Mouse (Mus musculus): ENCODE measurements around the gene Arsg.
A peak's percentile ranks its signal among the peaks of the same experiment; 100 is the strongest.

The Arsg gene

DNA sequence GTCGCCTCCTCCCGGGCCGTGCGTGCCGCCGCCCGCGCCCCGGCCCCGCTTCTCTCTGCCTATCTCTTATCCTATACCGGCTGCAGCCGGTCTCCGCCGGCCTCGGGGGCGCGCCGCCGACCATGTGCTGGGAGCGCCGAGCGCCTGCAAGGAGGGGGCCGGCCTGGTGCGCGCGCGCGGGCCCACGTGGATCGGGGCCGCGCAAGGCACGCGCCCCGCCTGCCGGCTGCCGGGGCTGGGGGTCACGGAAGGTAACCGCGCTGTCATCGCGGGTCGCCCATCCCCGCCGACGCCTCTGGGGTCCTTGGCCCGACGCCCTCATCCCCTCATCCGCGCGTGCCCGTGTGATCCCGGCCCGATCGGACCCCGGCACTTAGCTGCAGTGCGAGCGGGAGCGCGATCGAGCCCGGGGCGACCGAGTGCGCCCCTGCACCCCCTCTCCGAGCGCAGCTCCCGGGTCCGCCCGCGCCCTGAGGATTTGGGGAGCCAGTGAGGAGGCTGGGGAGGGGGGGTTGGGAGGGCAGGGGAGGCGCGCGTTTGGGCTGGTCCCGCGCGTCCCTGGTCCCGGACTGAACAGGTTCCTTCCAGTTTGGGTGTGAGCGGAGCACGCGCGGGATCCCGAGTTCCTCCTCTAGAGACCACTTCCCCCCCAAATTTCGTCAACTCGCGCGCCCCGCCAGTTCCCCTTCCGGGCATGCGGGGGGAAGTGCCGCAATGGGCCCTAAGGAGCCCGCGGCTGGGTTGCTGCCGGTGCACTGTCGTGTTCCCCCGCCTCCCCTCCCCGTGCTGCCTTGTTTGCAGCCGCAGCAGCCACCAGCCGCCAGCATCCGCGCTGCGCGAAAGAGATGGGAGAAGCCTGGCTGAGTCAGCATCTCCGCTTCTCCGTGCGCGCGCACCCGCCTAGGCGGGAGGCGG is at the start of gene Arsg, which contains the start of gene Slc16a6:
Gene Arsg (plus strand): TSS at position 204 of the 915 bp plus-strand sequence.
Gene Slc16a6 (minus strand): TSS at position 428 of the 915 bp plus-strand sequence.
- peak; percentile 88 for DNase-seq (ENCODE audit: low spot score)

DNA sequence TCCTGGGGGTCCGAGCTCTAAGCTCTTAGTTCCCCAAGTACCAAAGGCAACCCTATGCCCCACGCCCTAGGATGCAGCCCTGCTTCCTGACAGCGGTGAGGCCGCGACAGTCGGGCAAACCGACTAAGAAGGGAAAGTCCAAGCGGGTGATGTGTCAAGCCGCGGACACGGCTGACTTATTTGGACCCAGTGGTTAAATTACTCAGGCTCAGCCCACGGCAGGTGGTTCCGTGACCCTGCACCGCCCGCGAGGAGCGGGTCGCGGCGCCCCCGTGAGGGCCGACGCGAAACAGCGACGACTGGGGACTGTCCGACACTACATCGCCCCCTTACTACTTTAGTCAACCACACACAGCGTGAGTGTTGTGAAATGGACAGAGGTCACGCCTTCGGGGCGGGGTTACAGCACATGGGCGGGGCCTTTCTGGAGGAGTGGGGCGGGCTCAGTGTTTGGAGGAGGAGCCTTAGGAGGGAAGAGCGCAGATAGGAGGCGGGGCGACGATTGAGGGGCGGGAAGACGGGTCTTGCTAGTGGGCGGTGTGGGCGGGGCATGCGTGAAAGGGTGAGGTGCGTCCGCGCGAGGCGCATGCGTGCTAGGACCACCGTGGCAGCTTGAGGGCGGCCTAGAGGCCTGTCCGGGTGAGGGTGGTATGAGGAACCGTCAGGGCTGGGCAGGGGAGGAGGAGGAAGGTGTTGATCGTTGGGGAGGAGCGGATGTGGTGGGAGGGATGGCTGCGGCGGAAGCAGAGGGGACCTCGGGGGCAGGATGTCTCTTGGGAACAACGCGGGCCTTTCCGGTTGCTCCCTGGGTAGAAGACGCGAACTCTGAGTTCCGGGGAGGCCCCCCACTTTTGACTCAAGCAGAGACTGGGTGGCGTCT is 47.5 kb upstream of the Arsg start, which contains the start of gene Amz2:
Gene Amz2 (plus strand): TSS at position 555 of the 880 bp plus-strand sequence.
- DNase-seq (ENCODE audit: low spot score), result peak; percentile 99

DNA sequence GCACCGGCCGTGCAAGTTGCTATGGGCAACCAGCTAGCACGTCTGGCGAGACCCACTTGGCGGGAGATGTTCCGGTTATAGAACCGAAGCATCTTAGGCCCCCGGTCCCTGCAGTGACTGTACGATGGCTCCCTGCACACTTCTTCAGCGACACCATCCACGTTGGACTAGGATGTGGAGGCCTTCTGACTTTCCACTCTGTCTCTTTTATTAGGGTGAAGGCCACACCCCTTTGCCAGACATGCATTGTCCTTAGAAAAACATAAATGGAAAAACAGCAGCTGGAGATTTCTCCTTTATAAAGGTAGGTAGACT is 46.9 kb upstream of the Arsg start:
- DNase-seq (ENCODE audit: low spot score), result no peak

DNA sequence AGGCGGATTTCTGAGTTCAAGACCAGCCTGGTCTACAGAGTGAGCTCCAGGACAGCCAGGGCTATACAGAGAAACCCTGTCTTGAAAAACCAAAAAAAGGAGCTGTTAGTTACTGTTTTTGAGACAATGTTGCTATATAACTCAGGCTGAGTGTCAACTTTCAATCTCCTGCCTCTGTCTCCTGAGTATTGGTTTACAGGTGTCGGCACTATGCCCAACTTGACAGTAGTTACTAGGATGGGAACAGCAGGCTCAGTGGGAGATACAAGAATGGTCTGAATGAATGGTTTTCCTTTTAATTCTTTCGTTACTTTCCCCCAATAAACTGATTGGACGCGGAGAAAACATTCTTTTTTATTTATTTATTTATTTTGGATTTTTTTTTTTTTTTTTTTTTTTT is 45.8 kb upstream of the Arsg start:
- no peak for DNase-seq (ENCODE audit: low spot score)

DNA sequence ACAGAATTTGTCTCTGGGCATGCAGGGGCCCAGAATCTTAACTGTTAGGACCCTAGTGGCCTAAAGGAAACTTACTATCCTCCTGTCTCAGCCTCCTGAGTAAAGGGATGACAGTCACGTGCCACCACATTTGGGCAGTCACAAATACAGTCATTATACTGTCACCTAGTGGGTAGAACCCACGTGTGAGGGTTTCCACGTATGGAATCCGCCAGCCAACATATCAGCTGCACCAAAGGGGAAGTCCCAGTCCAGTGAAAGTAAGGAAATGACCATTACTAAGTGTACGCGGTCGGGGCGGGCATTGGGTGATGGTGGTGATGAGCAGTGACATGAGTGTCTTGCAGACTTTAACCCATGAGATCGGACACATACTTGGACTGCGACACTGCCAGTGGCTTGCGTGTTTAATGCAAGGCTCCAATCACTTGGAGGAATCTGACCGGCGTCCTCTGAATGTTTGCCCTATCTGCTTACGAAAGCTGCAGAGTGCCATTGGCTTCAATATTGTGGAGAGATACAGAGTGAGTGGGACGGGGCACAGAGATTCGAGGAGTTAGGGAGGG is 38.9 kb upstream of the Arsg start:
- DNase-seq (ENCODE audit: low spot score), result no peak

DNA sequence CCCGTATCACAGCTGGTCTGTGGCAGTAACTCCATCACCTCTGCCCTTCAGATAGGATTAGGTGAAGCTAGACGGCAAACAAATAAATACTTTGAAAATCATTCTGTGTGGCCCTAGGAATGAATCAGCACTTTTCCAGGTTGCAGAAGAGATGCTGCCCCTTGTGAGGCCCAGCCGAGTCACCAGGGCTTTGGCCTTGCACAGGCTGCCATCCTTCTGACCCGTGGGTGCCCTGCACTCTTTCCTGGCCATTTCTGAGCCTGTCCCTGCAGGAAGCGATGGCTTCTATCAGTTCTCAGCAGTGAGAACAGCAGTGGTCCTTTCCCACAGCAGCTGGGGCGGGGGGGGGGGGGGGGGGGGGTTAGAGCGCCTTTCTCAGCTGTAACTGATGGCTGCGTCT is 36.3 kb upstream of the Arsg start:
- DNase-seq (ENCODE audit: low spot score), result no peak

DNA sequence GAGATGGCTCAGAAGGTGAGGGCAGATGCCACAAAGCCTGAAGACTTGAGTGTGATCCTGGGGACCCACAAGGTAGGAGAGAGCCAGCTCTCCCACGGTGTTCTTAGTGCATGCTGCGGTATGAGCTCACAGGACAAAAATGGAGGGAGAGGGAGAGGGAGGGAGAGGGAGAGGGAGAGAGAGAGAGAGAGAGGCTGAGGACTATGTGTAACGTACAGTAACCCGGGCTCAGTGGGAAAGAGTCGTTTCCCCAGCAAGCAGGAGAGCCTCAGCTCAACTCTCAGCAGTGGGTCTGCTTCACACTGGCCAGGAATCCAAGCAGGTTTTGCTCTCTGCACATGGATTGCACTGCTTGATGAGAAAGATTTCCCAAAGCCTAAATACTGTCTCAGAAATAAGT is 34.0 kb upstream of the Arsg start:
- peak; percentile 44 for DNase-seq (ENCODE audit: low spot score)

DNA sequence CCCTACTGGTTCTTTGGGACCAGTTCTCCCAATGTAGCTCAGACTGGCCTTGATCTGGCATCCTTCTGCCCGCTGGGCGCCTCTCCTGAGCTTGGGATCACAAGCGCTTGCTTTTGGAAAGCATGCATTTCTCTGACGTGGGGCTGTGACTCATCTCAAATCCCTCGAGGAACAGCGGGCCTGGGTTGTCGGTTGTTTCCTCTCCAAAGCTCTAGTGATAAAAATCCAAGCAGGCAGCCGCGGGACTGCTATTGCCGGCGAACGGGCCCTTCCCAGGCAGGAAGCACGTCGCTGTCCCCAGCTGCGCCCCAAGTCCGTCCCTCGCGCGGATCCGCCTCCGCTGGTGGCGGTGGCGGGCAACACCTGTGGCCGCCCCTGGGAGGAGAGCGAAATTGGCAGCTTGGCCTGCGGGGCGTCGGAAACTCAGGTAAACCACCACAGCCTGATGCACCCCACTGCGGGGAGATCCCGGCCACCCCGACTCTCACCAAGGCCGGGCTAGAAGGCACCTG is 33.3 kb upstream of the Arsg start:
- peak; percentile 96 for DNase-seq (ENCODE audit: low spot score)

DNA sequence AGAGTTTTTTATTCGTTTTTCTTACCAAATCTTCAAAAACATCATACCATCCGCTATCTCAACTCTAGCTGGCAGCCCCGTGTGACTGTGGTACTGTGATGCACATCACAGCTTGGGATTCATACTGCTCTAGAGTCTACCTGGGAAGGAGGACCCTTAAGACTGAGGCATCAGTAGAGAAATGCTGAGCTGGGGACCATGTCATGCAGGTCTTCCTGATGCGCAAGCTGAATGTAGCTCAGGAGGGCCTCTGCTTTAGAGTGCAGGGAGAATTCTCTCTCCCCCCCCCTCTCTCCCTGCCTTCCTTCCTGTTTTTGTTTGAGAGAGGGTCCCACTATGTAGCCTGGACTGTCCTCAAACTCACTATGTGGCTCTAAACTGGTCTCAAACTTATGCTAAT is 32.5 kb upstream of the Arsg start:
- no peak for DNase-seq (ENCODE audit: low spot score)

DNA sequence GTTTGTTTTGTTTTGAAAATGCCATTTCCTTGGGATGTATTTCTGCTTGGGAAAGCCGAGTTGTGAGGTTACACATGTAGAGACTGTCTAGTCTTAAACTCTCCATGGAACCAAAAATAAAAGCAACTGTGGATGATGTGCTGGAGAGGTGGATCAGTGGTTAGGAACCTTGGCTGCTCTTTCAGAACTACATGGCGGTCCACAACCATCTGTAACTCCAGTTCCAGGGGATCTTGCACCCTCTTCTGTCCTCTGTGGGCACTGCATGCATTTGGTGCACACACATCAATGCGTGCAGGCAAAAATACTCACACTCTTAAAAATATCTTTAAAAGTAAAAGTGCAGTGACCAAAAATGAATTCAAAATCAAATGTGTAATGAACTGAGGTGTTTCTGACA is 32.1 kb upstream of the Arsg start:
- DNase-seq (ENCODE audit: low spot score), result peak; percentile 30

DNA sequence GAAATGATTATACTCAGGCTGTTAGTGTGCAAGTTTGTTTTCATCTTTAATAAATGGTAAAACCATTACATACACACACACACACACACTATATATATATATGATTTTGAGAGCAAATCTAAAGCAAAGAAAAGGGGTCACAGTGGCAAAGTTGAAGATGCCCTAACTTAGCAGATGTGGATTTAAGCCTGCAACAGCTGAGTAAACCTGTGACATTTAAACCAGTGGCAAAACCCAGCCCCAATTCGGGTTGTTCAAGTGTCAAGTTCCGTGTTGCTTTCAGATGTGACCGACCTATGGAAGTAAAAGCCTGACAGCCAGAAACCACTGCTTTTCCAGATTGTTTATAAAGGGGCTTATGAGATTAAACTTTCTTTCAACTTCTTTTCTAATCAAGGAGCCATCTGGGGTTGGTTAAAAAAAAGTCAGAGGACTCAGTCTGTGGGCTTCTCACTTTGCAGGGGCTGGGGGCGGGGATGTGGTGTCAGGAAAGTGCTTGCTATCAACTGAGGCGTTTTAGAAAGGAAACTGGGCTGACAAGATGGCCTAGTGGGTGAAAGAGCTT is 30.9 kb upstream of the Arsg start:
- DNase-seq (ENCODE audit: low spot score), result no peak

DNA sequence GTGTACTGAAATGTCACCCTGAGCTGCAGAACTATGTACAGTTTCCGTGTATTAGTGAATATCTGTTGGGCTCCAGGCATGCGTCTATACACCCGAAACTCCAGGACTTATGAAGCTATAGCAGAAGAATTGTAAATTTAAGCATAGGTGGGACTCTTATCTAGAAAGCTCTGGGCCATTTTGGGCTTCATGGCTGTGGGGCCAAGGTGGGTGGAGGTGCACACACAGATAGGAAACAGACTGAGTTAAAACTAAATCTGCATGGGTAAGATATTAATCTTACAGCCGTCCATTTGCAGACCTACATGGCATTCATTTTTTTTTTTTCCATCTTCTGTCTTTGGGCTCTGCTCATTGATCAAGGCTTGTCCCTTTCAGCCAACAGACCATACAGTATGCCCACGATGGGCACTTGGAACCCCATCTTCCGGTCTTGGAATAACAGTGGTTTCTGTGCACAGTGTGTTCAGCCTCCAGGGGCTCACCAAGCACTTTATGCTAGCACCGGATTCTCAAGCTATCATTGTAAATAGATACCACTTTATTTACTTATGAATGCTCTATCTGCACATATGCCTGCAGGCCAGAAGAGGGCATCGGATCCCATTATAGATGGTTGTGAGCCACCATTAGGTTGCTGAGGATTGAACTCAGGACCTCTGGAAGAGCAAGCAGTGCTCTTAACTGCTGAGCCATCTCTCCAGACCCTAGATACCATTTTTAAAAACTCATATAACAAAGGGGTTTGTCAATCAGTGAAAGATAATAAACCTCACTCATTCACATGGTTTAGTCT is 29.5 kb upstream of the Arsg start:
- no peak for DNase-seq (ENCODE audit: low spot score)

DNA sequence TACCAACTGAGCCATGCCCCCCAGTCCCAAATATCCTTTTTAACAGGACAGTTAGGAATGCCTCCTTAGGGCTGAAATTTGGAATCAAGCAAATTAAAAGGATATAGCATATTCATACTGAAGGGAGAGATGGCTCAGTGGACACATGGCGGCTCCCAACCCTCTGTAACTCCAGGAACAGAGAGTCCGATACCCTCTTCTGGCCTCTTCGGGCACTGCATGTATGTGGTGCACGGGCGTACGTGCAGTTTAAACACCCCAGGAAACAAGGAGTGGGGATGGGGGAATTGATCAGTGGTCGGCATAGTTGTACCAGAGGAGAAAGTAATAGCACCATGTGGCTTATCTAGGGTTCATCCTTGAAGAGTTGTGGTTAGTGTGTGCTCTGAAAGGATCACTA is 28.6 kb upstream of the Arsg start:
- DNase-seq (ENCODE audit: low spot score), result no peak

DNA sequence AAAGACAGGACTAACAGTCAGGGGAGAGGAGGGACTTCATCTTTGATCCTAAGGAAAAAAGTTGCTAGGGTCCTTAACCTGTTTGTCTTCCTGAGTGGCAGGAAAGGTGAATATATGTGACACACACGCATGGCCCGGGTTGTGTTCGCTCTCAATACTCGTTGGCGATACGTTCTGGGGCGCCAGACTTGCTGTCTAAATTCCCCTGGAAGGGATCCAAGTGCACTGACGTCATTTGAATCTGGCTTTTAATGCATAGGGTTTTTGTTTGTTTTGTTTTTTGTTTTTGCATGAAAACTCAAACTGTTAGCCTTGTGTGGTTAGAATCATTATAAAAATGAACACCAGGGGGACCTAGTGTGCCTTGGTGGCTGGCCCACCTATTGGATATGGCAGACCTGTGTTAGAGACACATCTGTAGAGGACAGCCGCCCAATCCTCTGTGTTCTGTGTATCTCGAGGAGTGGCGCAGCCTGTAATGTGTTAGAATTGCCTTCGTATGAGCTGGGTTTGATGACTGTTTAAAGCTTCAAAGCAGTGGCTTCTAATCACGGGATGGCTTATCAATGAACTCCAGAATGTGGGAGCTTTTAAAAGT is 27.6 kb upstream of the Arsg start:
- DNase-seq (ENCODE audit: low spot score), result peak; percentile 63

DNA sequence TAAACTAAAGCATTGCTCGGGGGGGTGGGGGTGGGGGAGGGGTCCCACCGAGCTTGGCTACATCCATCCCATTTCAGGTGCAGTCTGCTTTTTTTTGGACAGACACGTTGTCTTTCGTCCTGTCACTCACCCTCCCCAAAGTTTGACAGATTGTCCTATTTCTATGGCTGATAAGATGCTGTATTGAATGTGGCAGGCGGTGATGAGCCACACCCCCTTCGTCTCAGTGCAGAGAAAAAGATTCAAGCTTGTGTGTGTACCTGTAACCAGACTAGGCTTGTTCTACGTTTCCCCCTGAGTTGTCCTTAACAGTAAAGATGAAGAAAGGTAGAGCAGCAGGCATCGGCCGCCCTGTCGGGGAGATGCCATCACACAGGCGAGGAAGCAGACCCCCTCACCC is 22.0 kb upstream of the Arsg start:
- no peak for DNase-seq (ENCODE audit: low spot score)

DNA sequence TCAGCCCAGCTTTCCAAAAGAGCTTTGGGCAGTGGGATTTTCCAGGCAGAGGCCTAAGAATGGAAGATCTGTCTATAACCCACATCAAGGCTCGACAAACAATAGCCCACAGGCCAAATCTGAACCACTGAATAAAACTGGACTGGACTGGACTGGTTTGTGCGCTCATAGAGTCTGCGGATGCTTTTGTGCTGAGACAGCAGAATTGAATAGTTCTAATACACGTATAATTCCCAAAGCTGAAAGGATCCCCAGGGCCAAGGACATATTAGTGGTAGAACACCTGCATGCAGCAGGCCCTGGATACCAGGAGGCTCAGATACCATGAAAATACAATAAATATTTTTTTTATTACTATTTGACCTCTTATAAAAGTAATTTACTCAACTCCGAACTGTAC is 16.9 kb upstream of the Arsg start:
- DNase-seq (ENCODE audit: low spot score), result no peak

DNA sequence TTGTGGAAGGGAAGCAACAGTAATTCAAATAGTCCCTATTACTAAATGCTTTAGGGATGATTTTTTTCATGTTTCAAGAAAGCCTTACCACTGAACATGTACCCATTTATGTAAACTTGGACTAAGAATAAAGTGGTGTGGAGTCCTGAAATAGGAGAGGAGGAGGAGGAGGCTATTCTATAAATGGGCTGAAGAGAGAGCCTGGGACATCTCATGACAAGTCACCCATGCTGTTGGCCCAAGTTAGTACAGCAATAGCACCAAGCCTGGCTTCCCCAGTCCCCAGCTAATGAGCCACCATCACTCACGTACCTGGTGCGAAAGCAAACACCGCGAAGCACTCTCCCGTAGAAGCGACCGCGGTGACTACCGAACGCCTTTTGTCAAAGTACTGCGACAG is 15.0 kb upstream of the Arsg start:
- no peak for DNase-seq (ENCODE audit: low spot score)

DNA sequence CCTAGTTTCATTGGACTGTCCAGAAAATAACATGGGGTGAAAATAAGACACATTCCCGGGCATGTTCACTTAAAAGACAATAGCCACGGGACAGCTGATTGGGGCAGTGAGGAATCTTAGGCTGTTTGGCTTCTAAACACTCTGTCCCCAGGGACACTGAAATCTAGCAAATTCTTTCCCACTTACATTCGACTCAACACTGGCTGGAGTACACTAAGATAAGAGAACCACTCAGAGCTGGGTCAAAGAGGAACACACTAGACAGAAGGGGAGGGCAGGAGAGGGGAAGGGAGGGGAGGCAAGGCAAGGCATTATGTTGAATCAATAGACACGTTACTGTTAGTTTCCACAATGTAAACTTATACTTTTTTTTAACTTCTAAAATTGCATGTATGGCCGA is 12.6 kb upstream of the Arsg start:
- no peak for DNase-seq (ENCODE audit: low spot score)

DNA sequence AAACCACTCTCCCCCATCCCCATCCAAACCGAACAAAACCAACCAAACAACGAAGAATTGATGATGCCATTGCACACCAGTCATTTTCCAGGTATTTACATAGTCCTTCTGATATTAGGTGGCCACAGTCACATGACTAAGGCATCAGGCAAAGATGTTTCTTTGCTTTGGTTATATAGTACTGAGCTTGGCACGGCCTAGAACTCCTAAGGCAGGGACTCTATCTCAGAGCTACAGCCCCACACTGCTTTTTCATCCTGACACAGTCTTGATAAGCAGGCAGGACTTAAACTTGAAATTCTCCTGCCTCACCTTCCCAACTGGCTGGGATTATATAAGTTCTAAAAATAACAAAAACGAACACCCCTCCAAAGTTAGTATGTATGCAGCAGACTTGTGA is 8.1 kb upstream of the Arsg start:
- no peak for DNase-seq (ENCODE audit: low spot score)

DNA sequence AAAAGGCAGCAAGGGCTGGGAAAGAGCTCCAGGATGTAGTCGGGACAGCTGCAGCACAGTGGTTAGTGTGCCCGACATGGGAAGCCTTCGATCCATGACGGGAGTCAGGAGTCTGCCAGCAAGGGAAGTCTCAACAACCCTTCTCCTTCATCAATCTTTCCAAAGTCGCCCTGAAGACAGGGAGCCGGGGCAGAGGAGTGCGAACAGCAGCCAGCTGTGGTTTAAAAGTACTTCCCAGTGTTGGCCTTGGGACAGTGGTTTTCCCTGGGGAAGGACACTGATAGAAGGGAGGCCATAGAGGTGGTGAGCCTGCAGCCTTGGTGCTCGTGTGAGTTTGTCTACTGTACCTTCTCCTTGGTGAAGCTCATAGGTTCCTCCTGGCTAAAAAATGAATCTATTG is 6.2 kb upstream of the Arsg start:
- no peak for DNase-seq (ENCODE audit: low spot score)

DNA sequence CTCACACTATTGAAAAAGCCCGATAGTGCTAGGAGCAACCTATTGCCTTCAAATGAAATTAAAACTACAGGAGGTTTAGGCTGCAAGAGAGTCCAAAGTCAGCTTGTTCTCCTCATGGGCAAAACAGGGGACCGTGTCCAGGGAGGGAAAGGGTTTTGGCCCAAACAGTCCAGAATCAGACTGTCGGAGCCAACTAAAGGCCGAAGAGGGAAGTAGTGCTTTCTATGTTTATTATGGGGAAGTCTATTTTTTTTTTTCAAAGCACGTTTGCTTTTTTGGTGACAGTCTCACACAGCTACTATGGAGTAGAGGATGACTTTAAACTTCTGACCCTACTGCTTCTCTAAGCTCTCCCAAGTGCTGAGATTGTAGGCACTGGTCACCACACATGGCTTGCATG is 5.0 kb upstream of the Arsg start:
- DNase-seq (ENCODE audit: low spot score), result no peak
